Mouse (Mus musculus) ES-CJ7 (cell line): ENCODE measurements around the gene Scn11a.

Experiments
- DNase-seq: peaks from one replicate; pipeline ENCODE4 v3.0.0; 2011; ENCODE audit warnings: low read depth, low spot score

Scn11a gene

GRCm38 (mm10) chr9:119825297-119825696, at the start of gene Scn11a:
Scn11a (minus strand) TSS chr9:119825456.
- no peak for DNase-seq

GRCm38 (mm10) chr9:119854170-119854569, 28.9 kb upstream of the Scn11a start:
- no peak for DNase-seq

- no peak for DNase-seq
These were observed 28.0 kb upstream of the Scn11a start for GRCm38 (mm10) chr9:119853071-119853846.

GRCm38 (mm10) chr9:119852347-119853030, 27.2 kb upstream of the Scn11a start:
- peak; percentile 27 for DNase-seq

- DNase-seq = no peak
These were observed 24.0 kb upstream of the Scn11a start for GRCm38 (mm10) chr9:119849214-119849613.

- no peak for DNase-seq
These were observed 23.4 kb upstream of the Scn11a start for GRCm38 (mm10) chr9:119848671-119849070.

GRCm38 (mm10) chr9:119847187-119847586, 21.9 kb upstream of the Scn11a start:
- DNase-seq = no peak

GRCm38 (mm10) chr9:119844724-119845123, 19.5 kb upstream of the Scn11a start:
- DNase-seq = no peak

GRCm38 (mm10) chr9:119843549-119843948, 18.3 kb upstream of the Scn11a start:
- DNase-seq = no peak

- DNase-seq = no peak
These were observed 17.4 kb upstream of the Scn11a start for GRCm38 (mm10) chr9:119842541-119843169.

GRCm38 (mm10) chr9:119842091-119842490, 16.8 kb upstream of the Scn11a start:
- DNase-seq = no peak

GRCm38 (mm10) chr9:119841159-119841558, 15.9 kb upstream of the Scn11a start:
- no peak for DNase-seq

GRCm38 (mm10) chr9:119835581-119836125, 10.4 kb upstream of the Scn11a start:
- DNase-seq = no peak

GRCm38 (mm10) chr9:119831001-119831400, 5.7 kb upstream of the Scn11a start:
- no peak for DNase-seq

GRCm38 (mm10) chr9:119823722-119824121, 1.5 kb downstream of the Scn11a start:
- DNase-seq = no peak

GRCm38 (mm10) chr9:119813631-119814030, 11.6 kb downstream of the Scn11a start:
- DNase-seq = peak; percentile 31

GRCm38 (mm10) chr9:119806491-119806890, 18.8 kb downstream of the Scn11a start:
- peak; percentile 27 for DNase-seq

- DNase-seq = no peak
These were observed 20.8 kb downstream of the Scn11a start for GRCm38 (mm10) chr9:119804501-119804847.

- DNase-seq = no peak
These were observed 21.3 kb downstream of the Scn11a start for GRCm38 (mm10) chr9:119803845-119804500.

GRCm38 (mm10) chr9:119803169-119803827, 22.0 kb downstream of the Scn11a start:
- DNase-seq = no peak

- DNase-seq = no peak
These were observed 23.8 kb downstream of the Scn11a start for GRCm38 (mm10) chr9:119801460-119801859.
